12 mouse cellular contexts compared by ENCODE assay signal in genomic region chr13:114992260-114993014, GRCm38 (mm10).
A peak's percentile ranks its signal among the peaks of the same experiment; 100 is the strongest.
DNase-seq lines count a peak whose midpoint lies in the region; ATAC-seq and TF ChIP-seq lines count a peak whose summit lies in the region.
"Had no signal": no experiment of that assay in that cellular context is flagged by ENCODE, and none has a peak within 500 bp of the region (broad histone marks: within the 10 kb centered on the region; RNA-seq: fewer than 3 reads in every experiment).

No protein-coding gene starts in this region.

- H3K4me2 ChIP-seq in neural tube, embryonic 11.5 days (ENCODE audit: low read depth): no peak overlapping the region
- peak overlapping the region; percentile 38 for H3K4me2 ChIP-seq in forebrain, embryonic 13.5 days
- H3K4me2 ChIP-seq in limb, embryonic 11.5 days (ENCODE audit: low read depth, severe bottlenecking): no peak overlapping the region
- H3K4me2 ChIP-seq in liver, postnatal 0 days (ENCODE audit: low read depth, low read length): no peak overlapping the region
- H3K4me2 ChIP-seq: heart, embryonic 15.5 days had no signal

- no peaks in the 10 kb centered on the region for H3K27me3 ChIP-seq in neural tube, embryonic 11.5 days (ENCODE audit: control insufficient read depth, insufficient read depth, low read length)
- no peaks in the 10 kb centered on the region for H3K27me3 ChIP-seq in forebrain, embryonic 13.5 days
- H3K27me3 ChIP-seq in limb, embryonic 11.5 days (ENCODE audit: control insufficient read depth, insufficient read depth, low read length): no peaks in the 10 kb centered on the region
- no peaks in the 10 kb centered on the region for H3K27me3 ChIP-seq in liver, postnatal 0 days (ENCODE audit: insufficient read depth, low read length)
- H3K27me3 ChIP-seq: CH12.LX; heart, embryonic 15.5 days had no signal

- peak; percentile 68 for ATAC-seq in neural tube, embryonic 11.5 days (ENCODE audit: insufficient read depth, low FRiP score, low TSS enrichment)
- ATAC-seq in forebrain, embryonic 13.5 days: peak; percentile 91
- ATAC-seq in limb, embryonic 11.5 days (ENCODE audit: insufficient number of reproducible peaks, low FRiP score, low TSS enrichment, low read depth): no peak
- no peak for ATAC-seq in megakaryocyte, adult 5-6 weeks (ENCODE audit: poor library complexity, severe bottlenecking)
- ATAC-seq in liver, postnatal 0 days: no peak

- no peak for TF ChIP-seq CTCF in liver, postnatal 0 days (IDR thresholded peaks at IDR 0.05; ENCODE audit: low read depth)

- no peak overlapping the region for H3K4me3 ChIP-seq in neural tube, embryonic 11.5 days (ENCODE audit: low read depth, low read length)
- no peak overlapping the region for H3K4me3 ChIP-seq in forebrain, embryonic 13.5 days
- H3K4me3 ChIP-seq in limb, embryonic 11.5 days (ENCODE audit: low read depth, low read length): no peak overlapping the region
- H3K4me3 ChIP-seq in liver, postnatal 0 days (ENCODE audit: low read depth, low read length): no peak overlapping the region
- H3K4me3 ChIP-seq: heart, embryonic 15.5 days had no signal

- no peaks in the 10 kb centered on the region for H3K36me3 ChIP-seq in neural tube, embryonic 11.5 days (ENCODE audit: control insufficient read depth, insufficient read depth, low read length)
- H3K36me3 ChIP-seq in forebrain, embryonic 13.5 days (ENCODE audit: poor library complexity, severe bottlenecking): no peaks in the 10 kb centered on the region
- no peaks in the 10 kb centered on the region for H3K36me3 ChIP-seq in limb, embryonic 11.5 days (ENCODE audit: control insufficient read depth, insufficient read depth, low read length)
- peaks cover 5% of the 10 kb centered on the region for H3K36me3 ChIP-seq in liver, postnatal 0 days (replicated peaks; ENCODE audit: insufficient read depth, low read length)

- H3K27ac ChIP-seq in neural tube, embryonic 11.5 days (ENCODE audit: low read depth, low read length): no peak overlapping the region
- H3K27ac ChIP-seq in forebrain, embryonic 13.5 days: peak overlapping the region; percentile 74
- H3K27ac ChIP-seq in limb, embryonic 11.5 days (replicated peaks; ENCODE audit: low read depth, low read length): no peak overlapping the region
- no peak overlapping the region for H3K27ac ChIP-seq in liver, postnatal 0 days (ENCODE audit: low read depth)
- H3K27ac ChIP-seq: heart, embryonic 15.5 days had no signal

- DNase-seq in neural tube, embryonic 11.5 days (ENCODE audit: low spot score): no peak
- no peak for DNase-seq in neural tube, embryonic 10.5 days (ENCODE audit: extremely low spot score, low spot score)
- DNase-seq in limb, embryonic 11.5 days (ENCODE audit: low spot score): peak; percentile 26
- DNase-seq in retina, embryonic 14.5 days (ENCODE audit: low spot score): peak; percentile 10
- no peak for DNase-seq in adrenal gland, adult (ENCODE audit: inconsistent age in 2 of 2, low spot score in 1 of 2)
- DNase-seq in liver, postnatal 0 days: no peak
- DNase-seq: kidney, adult 9 months; thymus, adult 2 months had no signal

- no peak for TF ChIP-seq EP300 in liver, postnatal 0 days (IDR thresholded peaks at IDR 0.05; ENCODE audit: low read depth)

- 31% methylated on average over 14 of the region's 14 CpGs for WGBS in neural tube, embryonic 11.5 days
- WGBS in forebrain, embryonic 13.5 days: 8% methylated on average over 14 of the region's 14 CpGs
- 33% methylated on average over 14 of the region's 14 CpGs for WGBS in limb, embryonic 11.5 days
- WGBS in liver, postnatal 0 days (ENCODE audit: insufficient replicate concordance): 66% methylated on average over 14 of the region's 14 CpGs

- H3K4me1 ChIP-seq in neural tube, embryonic 11.5 days (ENCODE audit: control insufficient read depth, insufficient read depth, low read length): no peaks in the 10 kb centered on the region
- peaks cover 14% of the 10 kb centered on the region for H3K4me1 ChIP-seq in forebrain, embryonic 13.5 days
- no peaks in the 10 kb centered on the region for H3K4me1 ChIP-seq in limb, embryonic 11.5 days (ENCODE audit: control insufficient read depth, insufficient read depth, low read length)
- H3K4me1 ChIP-seq in liver, postnatal 0 days (ENCODE audit: insufficient read depth): no peaks in the 10 kb centered on the region

- no peaks in the 10 kb centered on the region for H3K9me3 ChIP-seq in neural tube, embryonic 11.5 days (ENCODE audit: control insufficient read depth, low read length)
- H3K9me3 ChIP-seq in forebrain, embryonic 13.5 days (replicated peaks): no peaks in the 10 kb centered on the region
- no peaks in the 10 kb centered on the region for H3K9me3 ChIP-seq in limb, embryonic 11.5 days (ENCODE audit: control insufficient read depth, low read length)
- no peaks in the 10 kb centered on the region for H3K9me3 ChIP-seq in liver, postnatal 0 days (ENCODE audit: low read length)
- H3K9me3 ChIP-seq: heart, embryonic 15.5 days had no signal

- no peak overlapping the region for H3K9ac ChIP-seq in neural tube, embryonic 11.5 days (ENCODE audit: low read length)
- no peak overlapping the region for H3K9ac ChIP-seq in forebrain, embryonic 13.5 days
- no peak overlapping the region for H3K9ac ChIP-seq in limb, embryonic 11.5 days (ENCODE audit: low read length)
- no peak overlapping the region for H3K9ac ChIP-seq in liver, postnatal 0 days (replicated peaks)
- H3K9ac ChIP-seq: heart, embryonic 15.5 days had no signal

Comparison
In these comparisons a context has a peak if more than half of its experiments do, and no peak if none do; other contexts are left out.
1. ATAC-seq: peak in neural tube, embryonic 11.5 days (single experiment) and forebrain, embryonic 13.5 days (single experiment); none in limb, embryonic 11.5 days (single experiment), megakaryocyte, adult 5-6 weeks (single experiment) and liver, postnatal 0 days (single experiment).
2. DNase-seq: peak in limb, embryonic 11.5 days (single experiment) and retina, embryonic 14.5 days (single experiment); none in neural tube, embryonic 11.5 days (single experiment), neural tube, embryonic 10.5 days (single experiment), adrenal gland, adult (0 of 2) and liver, postnatal 0 days (single experiment).